Comparison of ENCODE assay signal across 12 mouse cellular contexts in genomic region chr9:31032546-31032945, GRCm38 (mm10). TPM values are rescaled to one million over a fixed set of nuclear protein-coding genes. Genes with fewer than 3 reads are reported as not detected.
DNase-seq lines count a peak whose midpoint lies in the region; ATAC-seq and TF ChIP-seq lines count a peak whose summit lies in the region.
"Had no signal": no experiment of that assay in that cellular context is flagged by ENCODE, and none has a peak within 500 bp of the region (broad histone marks: within the 10 kb centered on the region; RNA-seq: fewer than 3 reads in every experiment).

No protein-coding gene starts in this region.

- peaks cover 16% of the 10 kb centered on the region for H3K4me1 ChIP-seq in heart, embryonic 13.5 days
- H3K4me1 ChIP-seq in stomach, embryonic 14.5 days (ENCODE audit: control insufficient read depth, insufficient read depth, low read length) = peaks cover 9% of the 10 kb centered on the region
- H3K4me1 ChIP-seq in stomach, postnatal 0 days (replicated peaks; ENCODE audit: control insufficient read depth, insufficient read depth) = 0 out of 2 replicates have a peak, but pooled peaks cover 2% of the 10 kb centered on the region
- H3K4me1 ChIP-seq in liver, embryonic 12.5 days = peaks cover 21% of the 10 kb centered on the region

- DNase-seq in heart, adult 9 months (ENCODE audit: low spot score in 2 of 2) = no peak
- no peak for DNase-seq in stomach, postnatal 0 days (ENCODE audit: low spot score)
- DNase-seq in frontal cortex, postnatal 10 days (ENCODE audit: low spot score in 2 of 2) = no peak
- no peak for DNase-seq in natural killer cell, adult 2 months (ENCODE audit: low spot score in 2 of 2)
- DNase-seq in right cerebral cortex, postnatal 4 days = no peak
- DNase-seq: cerebellum, postnatal 25 days; heart, adult 2 months had no signal

- H3K36me3 ChIP-seq in heart, embryonic 13.5 days = peaks cover 17% of the 10 kb centered on the region
- H3K36me3 ChIP-seq in stomach, embryonic 14.5 days (ENCODE audit: control insufficient read depth, insufficient read depth, low read length) = no peaks in the 10 kb centered on the region; the same call in 1 of the 2 replicates
- no peaks in the 10 kb centered on the region for H3K36me3 ChIP-seq in stomach, postnatal 0 days (ENCODE audit: control insufficient read depth, insufficient read depth, low read length)
- H3K36me3 ChIP-seq in liver, embryonic 12.5 days = peaks cover 15% of the 10 kb centered on the region
- H3K36me3 ChIP-seq: kidney, embryonic 15.5 days had no signal

- peak overlapping the region; percentile 61 for H3K4me2 ChIP-seq in heart, embryonic 13.5 days
- peak overlapping the region; percentile 29; the same call in 1 of the 2 replicates for H3K4me2 ChIP-seq in stomach, embryonic 14.5 days (replicated peaks; ENCODE audit: low read depth, low read length)
- H3K4me2 ChIP-seq in stomach, postnatal 0 days (replicated peaks; ENCODE audit: low read depth) = no peak overlapping the region
- peak overlapping the region; percentile 65 for H3K4me2 ChIP-seq in liver, embryonic 12.5 days

- no peaks in the 10 kb centered on the region for H3K27me3 ChIP-seq in heart, embryonic 13.5 days (replicated peaks)
- H3K27me3 ChIP-seq in stomach, embryonic 14.5 days (ENCODE audit: control insufficient read depth, insufficient read depth, low read length) = no peaks in the 10 kb centered on the region
- no peaks in the 10 kb centered on the region for H3K27me3 ChIP-seq in stomach, postnatal 0 days (ENCODE audit: control insufficient read depth, insufficient read depth, low read length)
- H3K27me3 ChIP-seq in liver, embryonic 12.5 days (replicated peaks) = no peaks in the 10 kb centered on the region
- H3K27me3 ChIP-seq: kidney, embryonic 15.5 days had no signal

- no peak overlapping the region for H3K4me3 ChIP-seq in heart, embryonic 13.5 days
- H3K4me3 ChIP-seq in stomach, embryonic 14.5 days (ENCODE audit: low read depth, low read length) = no peak overlapping the region
- H3K4me3 ChIP-seq in stomach, postnatal 0 days (ENCODE audit: low read depth, low read length) = no peak overlapping the region
- peak overlapping the region; percentile 41; the same call in 1 of the 2 replicates for H3K4me3 ChIP-seq in liver, embryonic 12.5 days

- H3K27ac ChIP-seq in heart, embryonic 13.5 days (replicated peaks) = no peak overlapping the region
- H3K27ac ChIP-seq in stomach, embryonic 14.5 days (ENCODE audit: low read length) = no peak overlapping the region
- no peak overlapping the region for H3K27ac ChIP-seq in stomach, postnatal 0 days (replicated peaks)
- no peak overlapping the region for H3K27ac ChIP-seq in liver, embryonic 12.5 days
- H3K27ac ChIP-seq: heart, adult 2 months; kidney, embryonic 15.5 days had no signal

- ATAC-seq in heart, embryonic 13.5 days (ENCODE audit: extremely low read depth, insufficient number of reproducible peaks, low FRiP score, low TSS enrichment) = no peak
- ATAC-seq in stomach, embryonic 14.5 days (ENCODE audit: insufficient number of reproducible peaks, insufficient read depth, low FRiP score, low read depth) = no peak
- no peak for ATAC-seq in stomach, postnatal 0 days (ENCODE audit: low FRiP score, low TSS enrichment)
- ATAC-seq in liver, embryonic 12.5 days = no peak
- ATAC-seq: forebrain, embryonic 16.5 days had no signal

- no peaks in the 10 kb centered on the region for H3K9me3 ChIP-seq in heart, embryonic 13.5 days
- no peaks in the 10 kb centered on the region for H3K9me3 ChIP-seq in stomach, embryonic 14.5 days (ENCODE audit: control insufficient read depth, low read depth, low read length)
- no peaks in the 10 kb centered on the region for H3K9me3 ChIP-seq in stomach, postnatal 0 days (ENCODE audit: control insufficient read depth, low read length)
- H3K9me3 ChIP-seq in liver, embryonic 12.5 days (replicated peaks) = no peaks in the 10 kb centered on the region
- H3K9me3 ChIP-seq: kidney, embryonic 15.5 days had no signal

- TF ChIP-seq EP300 in stomach, postnatal 0 days (optimal IDR thresholded peaks at IDR 0.05) = no peak

- TF ChIP-seq CTCF in stomach, postnatal 0 days (IDR thresholded peaks at IDR 0.05; ENCODE audit: low read depth) = no peak

- H3K9ac ChIP-seq in heart, embryonic 13.5 days = no peak overlapping the region
- no peak overlapping the region for H3K9ac ChIP-seq in stomach, embryonic 14.5 days (replicated peaks; ENCODE audit: low read depth, low read length)
- no peak overlapping the region for H3K9ac ChIP-seq in stomach, postnatal 0 days (ENCODE audit: low read length)
- H3K9ac ChIP-seq in liver, embryonic 12.5 days = no peak overlapping the region
- H3K9ac ChIP-seq: kidney, embryonic 15.5 days had no signal

RNA-seq across cellular contexts. Expression of gene Zbtb44, which starts 2.1 kb away (rescaled TPM):
- polyA plus RNA-seq in heart, embryonic 13.5 days (2015; fragmentation: Nextera tagmentation; extraction: Ambion mirVana) = 5.3 and 6.7 TPM in 2 replicates
- polyA plus RNA-seq in stomach, embryonic 14.5 days (2014; fragmentation: Nextera tagmentation; extraction: Ambion mirVana) = 9.5 and 10.8 TPM in 2 replicates
- polyA plus RNA-seq in stomach, postnatal 0 days (2015; fragmentation: Nextera tagmentation; extraction: Ambion mirVana) = 6.5 and 8.2 TPM in 2 replicates
- 10.2 and 10.4 TPM in 2 replicates for polyA plus RNA-seq in liver, embryonic 12.5 days (2016; fragmentation: Nextera tagmentation; extraction: Ambion mirVana)
